Mouse (Mus musculus) ES-E14 (cell line): ENCODE results near the gene Tnks2. TPM values are rescaled to one million over a fixed set of nuclear protein-coding genes. Genes with fewer than 3 reads are reported as not detected.
"Not testable (repeated sequence)": the region's sequence is repeated elsewhere in the genome, so short reads cannot be mapped to it uniquely, and the experiment has no call there.

Experiments used
- DNase-seq: peaks from one replicate; pipeline ENCODE4 v3.0.0-alpha.2; 2013; ENCODE audit warnings: low read depth, low spot score
- H3K27ac ChIP-seq: 2 replicates; pipeline ENCODE4 v1.5.1; 2012; ENCODE audit warnings: low read depth, mild to moderate bottlenecking, low read length, moderate library complexity, mixed read lengths; ENCODE audit not compliant: poor library complexity, insufficient read depth, severe bottlenecking
- H3K36me3 ChIP-seq: 2 replicates; pipeline ENCODE4 v1.6.1; 2012; ENCODE audit warnings: mild to moderate bottlenecking, low read length, moderate library complexity, mixed read lengths; ENCODE audit not compliant: control insufficient read depth, poor library complexity, insufficient read depth, severe bottlenecking
- H3K4me1 ChIP-seq, 2 experiments: fragments of 150-350 bp in 1 of 2; sonication (generic) in 1 of 2; 2 replicates each; pipeline ENCODE4 v1.6.1; 2012; ENCODE audit warnings: low read length in 2 of 2, mild to moderate bottlenecking in 1 of 2, mixed read lengths in 1 of 2; ENCODE audit not compliant: control insufficient read depth in 2 of 2, insufficient read depth in 2 of 2, poor library complexity in 1 of 2
- H3K4me3 ChIP-seq, 2 experiments: fragments of 150-350 bp in 1 of 2; sonication (generic) in 1 of 2; 2 replicates each; pipeline ENCODE4 v1.5.1; 2012; ENCODE audit warnings: low read length in 2 of 2, low read depth in 1 of 2, mild to moderate bottlenecking in 1 of 2, mixed read lengths in 1 of 2; ENCODE audit not compliant: insufficient read depth in 1 of 2, poor library complexity in 1 of 2, severe bottlenecking in 1 of 2
- H3K9ac ChIP-seq: 2 replicates; pipeline ENCODE4 v1.6.1; 2012; ENCODE audit warnings: low read depth, mild to moderate bottlenecking, low read length, mixed read lengths; ENCODE audit not compliant: poor library complexity, insufficient read depth, severe bottlenecking
- H3K9me3 ChIP-seq: fragments of 150-350 bp; sonication (generic); 2 replicates; pipeline ENCODE4 v1.6.1; 2012; ENCODE audit warnings: low read depth, mild to moderate bottlenecking, low read length; ENCODE audit not compliant: control insufficient read depth, insufficient read depth
- CHD2 ChIP-seq: IDR thresholded peaks from 2 replicates; pipeline ENCODE4 v1.6.1; 2014; ENCODE audit warnings: mild to moderate bottlenecking, low read depth, low read length, inconsistent platforms
- HCFC1 ChIP-seq: IDR thresholded peaks from 2 replicates; pipeline ENCODE4 v1.6.1; 2012; ENCODE audit warnings: low read length, inconsistent platforms, borderline replicate concordance; ENCODE audit not compliant: insufficient read depth
- MAFK ChIP-seq: IDR thresholded peaks from 2 replicates; pipeline ENCODE4 v1.6.1; 2014; ENCODE audit warnings: mild to moderate bottlenecking, low read depth, low read length, inconsistent platforms; ENCODE audit not compliant: insufficient read depth
- ZC3H11A ChIP-seq: IDR thresholded peaks from 2 replicates; pipeline ENCODE4 v1.6.1; 2012; ENCODE audit warnings: low read depth, mild to moderate bottlenecking, inconsistent platforms, low read length, borderline replicate concordance
- ZNF384 ChIP-seq: IDR thresholded peaks from 2 replicates; pipeline ENCODE4 v1.6.1; 2012; ENCODE audit warnings: low read depth, low read length, inconsistent platforms
- in situ Hi-C, 2 experiments: fragments of 600-800 bp; cut with MboI; formaldehyde crosslinking; loops; one replicate each; pipeline ENCODE4 v1.15.1; 2025; ENCODE audit warnings: low sequenced_read_pairs in 2 of 2, inconsistent platforms in 1 of 2; ENCODE audit not compliant: unreplicated experiment in 2 of 2
- total RNA-seq: library from RNA; depleted of rRNA; stranded (reverse); fragments of 300-350 nt; gene quantifications from 2 replicates; pipeline ENCODE4 v1.2.3, GENCODE M21; 2012

Tnks2 gene
- total RNA-seq, 1 experiment, result 289 TPM

GRCm38 (mm10) chr19:36860393-36860792 is 26.4 kb downstream of the Tnks2 start:
- DNase-seq, result no peak
- no peak overlapping the region for H3K27ac ChIP-seq
- H3K36me3 ChIP-seq, result peaks cover 21% of the 10 kb centered on the region
- no peaks in the 10 kb centered on the region for H3K9me3 ChIP-seq
- no peaks in the 10 kb centered on the region for H3K4me1 ChIP-seq
- in situ Hi-C loops, result loop anchor here (25.0 kb wide), 1 partner anchor 1923 kb away; no protein-coding TSS in a partner anchor
- no peak for TF ChIP-seq ZC3H11A
- no peak for TF ChIP-seq CHD2
- no peak for TF ChIP-seq HCFC1
- no peak for TF ChIP-seq MAFK
- no peak for TF ChIP-seq ZNF384
- H3K4me3 ChIP-seq, result no peak overlapping the region
- no peak overlapping the region for H3K9ac ChIP-seq

GRCm38 (mm10) chr19:36865905-36866304 is 31.9 kb downstream of the Tnks2 start:
- no peak overlapping the region for H3K4me3 ChIP-seq
- DNase-seq, result no peak
- TF ChIP-seq MAFK, result no peak
- TF ChIP-seq HCFC1, result no peak
- no peak for TF ChIP-seq ZNF384
- TF ChIP-seq CHD2, result no peak
- no peak for TF ChIP-seq ZC3H11A
- H3K27ac ChIP-seq, result no peak overlapping the region
- H3K36me3 ChIP-seq, result peaks cover 22% of the 10 kb centered on the region
- H3K9ac ChIP-seq, result no peak overlapping the region
- in situ Hi-C loops, result loop anchor here (25.0 kb wide), 1 partner anchor 1929 kb away; no protein-coding TSS in a partner anchor
- no peaks in the 10 kb centered on the region for H3K4me1 ChIP-seq
- H3K9me3 ChIP-seq, result no peaks in the 10 kb centered on the region

- Histone ChIP-seq H3K9me3 (no peaks in the 10 kb centered on the region), H3K9ac (no peak overlapping the region), H3K4me1 (no peaks in the 10 kb centered on the region), H3K4me3 (no peak overlapping the region), H3K27ac (no peak overlapping the region), H3K36me3 (peaks cover 25% of the 10 kb centered on the region)
- in situ Hi-C loops, result loop anchor here (25.0 kb wide), 1 partner anchor 1930 kb away; no protein-coding TSS in a partner anchor
- TF ChIP-seq MAFK (no peak), ZC3H11A (no peak), HCFC1 (no peak), ZNF384 (no peak), CHD2 (no peak)
- DNase-seq, result no peak
Observed at GRCm38 (mm10) chr19:36867416-36867815, 33.4 kb downstream of the Tnks2 start.

GRCm38 (mm10) chr19:36868675-36869074 is 34.6 kb downstream of the Tnks2 start:
- not testable (repeated sequence) for H3K9ac ChIP-seq, DNase-seq, H3K27ac ChIP-seq, H3K9me3 ChIP-seq, H3K4me3 ChIP-seq, H3K4me1 ChIP-seq
- in situ Hi-C loops, result loop anchor here (25.0 kb wide), 1 partner anchor 1931 kb away; no protein-coding TSS in a partner anchor
- peaks cover 25% of the 10 kb centered on the region for H3K36me3 ChIP-seq

- Histone ChIP-seq H3K4me1 (no peaks in the 10 kb centered on the region), H3K36me3 (peaks cover 33% of the 10 kb centered on the region), H3K4me3 (no peak overlapping the region), H3K27ac (no peak overlapping the region), H3K9ac (no peak overlapping the region), H3K9me3 (no peaks in the 10 kb centered on the region)
- in situ Hi-C loops, result loop anchor here (25.0 kb wide), 1 partner anchor 1937 kb away; no protein-coding TSS in a partner anchor
- TF ChIP-seq HCFC1 (no peak), CHD2 (no peak), ZNF384 (no peak), ZC3H11A (no peak), MAFK (no peak)
- no peak for DNase-seq
Observed at GRCm38 (mm10) chr19:36874651-36875050, 40.6 kb downstream of the Tnks2 start.
